In the genomic region with DNA sequence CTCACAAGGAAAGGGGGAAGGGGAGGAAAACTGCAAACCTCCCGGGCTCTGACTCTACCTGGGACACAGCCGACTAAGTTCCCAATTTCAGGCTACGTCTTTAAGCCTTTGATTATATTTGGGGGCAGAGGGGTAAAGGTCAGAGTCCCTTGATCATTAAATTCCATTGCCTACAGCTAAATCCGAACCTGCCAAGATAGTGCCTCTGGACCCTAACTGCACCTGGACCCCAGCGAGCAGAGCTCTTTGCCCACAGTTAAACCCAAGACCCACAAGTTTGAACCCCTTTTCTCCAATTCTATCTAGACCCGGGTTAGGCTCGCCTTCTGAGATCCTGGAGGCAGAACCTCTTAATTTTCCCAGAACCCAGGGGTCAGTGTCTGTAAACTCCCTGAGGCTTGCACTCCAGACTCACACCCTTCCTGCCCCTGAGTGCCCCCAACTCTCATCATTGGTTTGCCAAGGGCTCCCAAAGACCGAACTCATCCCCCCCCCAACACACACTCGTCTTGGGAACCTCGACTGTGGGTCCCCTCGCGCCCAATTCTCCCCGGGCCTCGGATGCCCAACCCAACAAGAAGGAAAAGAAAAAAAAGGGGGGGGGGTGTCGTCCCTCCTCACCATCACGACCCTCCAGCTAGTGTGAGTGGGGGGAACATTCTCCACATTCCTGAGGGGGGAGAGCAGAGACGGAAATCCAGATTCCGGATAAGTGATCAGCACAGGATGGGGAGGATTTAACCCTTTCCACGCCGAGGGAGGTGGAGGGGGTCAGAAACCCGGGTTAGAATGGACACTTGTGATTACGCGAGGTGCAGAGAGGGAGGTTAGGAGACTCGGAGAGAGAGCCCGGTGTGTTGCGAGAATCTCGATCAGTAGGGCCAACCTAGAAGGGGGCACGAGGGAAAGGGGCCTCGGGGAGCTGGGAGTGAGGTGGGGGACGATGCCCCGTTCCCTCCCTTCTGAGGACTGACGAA, we compare ENCODE assay signal across 10 mouse cellular contexts. TPM values are rescaled to one million over a fixed set of nuclear protein-coding genes. Genes with fewer than 3 reads are reported as not detected.
A peak's percentile ranks its signal among the peaks of the same experiment; 100 is the strongest.
DNase-seq lines count a peak whose midpoint lies in the region; ATAC-seq lines count a peak whose summit lies in the region.
"Had no signal": no experiment of that assay in that cellular context is flagged by ENCODE, and none has a peak within 500 bp of the region (broad histone marks: within the 10 kb centered on the region; RNA-seq: fewer than 3 reads in every experiment).

No protein-coding gene starts in this region.

- H3K4me2 ChIP-seq in heart, embryonic 13.5 days = peak overlapping the region; percentile 91
- peak overlapping the region; percentile 83 for H3K4me2 ChIP-seq in midbrain, embryonic 15.5 days

- H3K4me3 ChIP-seq in heart, embryonic 13.5 days = peak overlapping the region; percentile 84
- H3K4me3 ChIP-seq in limb, embryonic 10.5 days = peak overlapping the region; percentile 84
- peak overlapping the region; percentile 95 for H3K4me3 ChIP-seq in midbrain, embryonic 15.5 days

- peaks cover 8% of the 10 kb centered on the region for H3K36me3 ChIP-seq in heart, embryonic 13.5 days
- H3K36me3 ChIP-seq in limb, embryonic 10.5 days = peaks cover 18% of the 10 kb centered on the region
- H3K36me3 ChIP-seq in midbrain, embryonic 15.5 days (replicated peaks) = 0 out of 2 replicates have a peak, but pooled peaks cover 1% of the 10 kb centered on the region

- no peaks in the 10 kb centered on the region for H3K9me3 ChIP-seq in heart, embryonic 13.5 days
- no peaks in the 10 kb centered on the region for H3K9me3 ChIP-seq in limb, embryonic 10.5 days (replicated peaks)
- no peaks in the 10 kb centered on the region for H3K9me3 ChIP-seq in midbrain, embryonic 15.5 days

- peak; percentile 22 for DNase-seq in layer of hippocampus, adult 11-12 months (ENCODE audit: low spot score)
- DNase-seq in layer of hippocampus, adult 8-10 months (ENCODE audit: low spot score in 2 of 2) = no peak
- DNase-seq in adrenal gland, postnatal 14 days = peak; percentile 60
- DNase-seq in limb, embryonic 10.5 days (ENCODE audit: low spot score) = peak; percentile 72
- no peak for DNase-seq in spleen, postnatal 10 days (ENCODE audit: low spot score in 2 of 2)
- no peak for DNase-seq in cerebellum, adult 9-11 months

- H3K4me1 ChIP-seq in heart, embryonic 13.5 days = peaks cover 67% of the 10 kb centered on the region
- peaks cover 53% of the 10 kb centered on the region for H3K4me1 ChIP-seq in limb, embryonic 10.5 days
- peaks cover 38% of the 10 kb centered on the region for H3K4me1 ChIP-seq in midbrain, embryonic 15.5 days

- H3K27ac ChIP-seq in heart, embryonic 13.5 days (replicated peaks) = peak overlapping the region; percentile 93
- H3K27ac ChIP-seq in limb, embryonic 10.5 days = peak overlapping the region; percentile 93
- peak overlapping the region; percentile 87 for H3K27ac ChIP-seq in midbrain, embryonic 15.5 days

- peak overlapping the region; percentile 96 for H3K9ac ChIP-seq in heart, embryonic 13.5 days
- H3K9ac ChIP-seq in midbrain, embryonic 15.5 days = peak overlapping the region; percentile 97

- WGBS in heart, embryonic 13.5 days = under 1% methylated on average over 32 of the region's 32 CpGs
- WGBS in limb, embryonic 10.5 days = 1% methylated on average over 32 of the region's 32 CpGs
- whole genome bisulfite sequencing in midbrain, embryonic 15.5 days = under 1% methylated on average over 32 of the region's 32 CpGs

- ATAC-seq in heart, embryonic 13.5 days (ENCODE audit: extremely low read depth, insufficient number of reproducible peaks, low FRiP score, low TSS enrichment) = no peak
- ATAC-seq in midbrain, embryonic 15.5 days (replicated peaks) = peak; percentile 30

- H3K27me3 ChIP-seq in heart, embryonic 13.5 days (replicated peaks) = no peaks in the 10 kb centered on the region
- H3K27me3 ChIP-seq in limb, embryonic 10.5 days (ENCODE audit: low read depth, poor library complexity, severe bottlenecking) = no peaks in the 10 kb centered on the region
- H3K27me3 ChIP-seq in midbrain, embryonic 15.5 days (replicated peaks) = no peaks in the 10 kb centered on the region

RNA-seq across cellular contexts. Expression of a gene that starts 1.8 kb away (rescaled TPM):
- 1 to 10 TPM; 5.7 to 8.2 (median 7.0) TPM for total RNA-seq in layer of hippocampus, adult 8-10 months (2022)
- total RNA-seq in adrenal gland, postnatal 14 days (2021) = 90.1 and 94.7 TPM in 2 replicates
- 89.3 and 89.4 TPM in 2 replicates for polyA plus RNA-seq in heart, embryonic 13.5 days (2015; fragmentation: Nextera tagmentation; extraction: Ambion mirVana)
- 78.1 and 87.9 TPM in 2 replicates for polyA plus RNA-seq in limb, embryonic 10.5 days (2016; fragmentation: Nextera tagmentation; extraction: Ambion mirVana)
- polyA plus RNA-seq in midbrain, embryonic 15.5 days (2015; fragmentation: Nextera tagmentation; extraction: Ambion mirVana) = 56.3 and 60.8 TPM in 2 replicates

RNA-seq across cellular contexts. Expression of a gene that starts 22.3 kb away (rescaled TPM):
- total RNA-seq in layer of hippocampus, adult 8-10 months (2022) = 10 to 100 TPM; 11.0 to 15.2 (median 13.2) TPM
- total RNA-seq in adrenal gland, postnatal 14 days (2021) = 59.8 and 70.8 TPM in 2 replicates
- 223 and 250 TPM in 2 replicates for polyA plus RNA-seq in heart, embryonic 13.5 days (2015; fragmentation: Nextera tagmentation; extraction: Ambion mirVana)
- 53.8 and 58.6 TPM in 2 replicates for polyA plus RNA-seq in limb, embryonic 10.5 days (2016; fragmentation: Nextera tagmentation; extraction: Ambion mirVana)
- polyA plus RNA-seq in midbrain, embryonic 15.5 days (2015; fragmentation: Nextera tagmentation; extraction: Ambion mirVana) = 12.4 and 13.8 TPM in 2 replicates

RNA-seq across cellular contexts. Expression of a gene that starts 33.3 kb away (rescaled TPM):
- 100 to 1,000 TPM; 104 to 112 (median 109) TPM for total RNA-seq in layer of hippocampus, adult 8-10 months (2022)
- total RNA-seq in adrenal gland, postnatal 14 days (2021) = 136 and 145 TPM in 2 replicates
- polyA plus RNA-seq in heart, embryonic 13.5 days (2015; fragmentation: Nextera tagmentation; extraction: Ambion mirVana) = 128 and 146 TPM in 2 replicates
- 244 and 285 TPM in 2 replicates for polyA plus RNA-seq in limb, embryonic 10.5 days (2016; fragmentation: Nextera tagmentation; extraction: Ambion mirVana)
- polyA plus RNA-seq in midbrain, embryonic 15.5 days (2015; fragmentation: Nextera tagmentation; extraction: Ambion mirVana) = 139 and 156 TPM in 2 replicates

RNA-seq across cellular contexts. Expression of a gene that starts 48.1 kb away (rescaled TPM):
- total RNA-seq in layer of hippocampus, adult 8-10 months (2022) = not detected
- 1.4 TPM in 1 of 2 replicates, not detected in the other for total RNA-seq in adrenal gland, postnatal 14 days (2021)
- polyA plus RNA-seq in heart, embryonic 13.5 days (2015; fragmentation: Nextera tagmentation; extraction: Ambion mirVana) = 0.59 and 0.68 TPM in 2 replicates
- 1.4 and 1.6 TPM in 2 replicates for polyA plus RNA-seq in limb, embryonic 10.5 days (2016; fragmentation: Nextera tagmentation; extraction: Ambion mirVana)
- polyA plus RNA-seq in midbrain, embryonic 15.5 days (2015; fragmentation: Nextera tagmentation; extraction: Ambion mirVana) = 0.40 and 0.57 TPM in 2 replicates
- total RNA-seq: adrenal gland, postnatal 36 days; left cerebral cortex, adult 18-20 months had no signal

RNA-seq across cellular contexts. Expression of a gene that starts 49.5 kb away (rescaled TPM):
- 1,000 to 10,000 TPM; 1,861 to 4,366 (median 2,827) TPM for total RNA-seq in layer of hippocampus, adult 8-10 months (2022)
- total RNA-seq in adrenal gland, postnatal 14 days (2021) = 972 and 3,675 TPM in 2 replicates
- 480 and 561 TPM in 2 replicates for polyA plus RNA-seq in heart, embryonic 13.5 days (2015; fragmentation: Nextera tagmentation; extraction: Ambion mirVana)
- 63.0 and 83.6 TPM in 2 replicates for polyA plus RNA-seq in limb, embryonic 10.5 days (2016; fragmentation: Nextera tagmentation; extraction: Ambion mirVana)
- 385 and 514 TPM in 2 replicates for polyA plus RNA-seq in midbrain, embryonic 15.5 days (2015; fragmentation: Nextera tagmentation; extraction: Ambion mirVana)

Comparison
In these comparisons a context has a peak if more than half of its experiments do, and no peak if none do; other contexts are left out.
1. DNase-seq: peak in layer of hippocampus, adult 11-12 months (single experiment), adrenal gland, postnatal 14 days (single experiment) and limb, embryonic 10.5 days (single experiment); none in layer of hippocampus, adult 8-10 months (0 of 2), spleen, postnatal 10 days (0 of 2) and cerebellum, adult 9-11 months (single experiment).
2. Peak in every context shown above with its lines, with median percentiles within 50 percentile points of each other: H3K27ac ChIP-seq and H3K4me3 ChIP-seq.